In the genomic region with DNA sequence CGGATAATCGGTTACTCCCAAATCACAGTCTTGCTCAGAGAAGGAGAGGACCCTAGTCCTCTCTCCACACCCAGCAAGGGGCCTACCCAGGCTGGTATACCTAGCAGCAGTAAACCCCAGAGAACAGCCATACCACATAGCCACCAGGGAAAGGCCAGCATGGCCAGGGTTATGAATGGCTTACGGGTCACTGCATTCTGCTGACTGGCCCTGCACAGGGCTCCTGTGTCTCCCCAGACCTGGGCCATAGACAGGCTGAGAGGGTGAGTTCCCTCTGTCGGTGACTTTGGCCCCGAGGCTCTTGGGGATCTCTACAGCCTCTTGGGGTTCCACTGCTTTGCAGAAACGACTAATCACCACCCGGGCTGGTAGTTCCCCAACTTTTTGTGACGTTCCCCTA, we compare ENCODE assay signal across 17 mouse cellular contexts. TPM values are rescaled to one million over a fixed set of nuclear protein-coding genes. Genes with fewer than 3 reads are reported as not detected.
DNase-seq lines count a peak whose midpoint lies in the region; ATAC-seq and TF ChIP-seq lines count a peak whose summit lies in the region.
"Had no signal": no experiment of that assay in that cellular context is flagged by ENCODE, and none has a peak within 500 bp of the region (broad histone marks: within the 10 kb centered on the region; RNA-seq: fewer than 3 reads in every experiment).

No protein-coding gene starts in this region.

- no peak overlapping the region for H3K4me2 ChIP-seq in midbrain, embryonic 12.5 days (replicated peaks)
- no peak overlapping the region for H3K4me2 ChIP-seq in midbrain, embryonic 11.5 days
- H3K4me2 ChIP-seq: embryonic facial prominence, embryonic 15.5 days had no signal

- WGBS in midbrain, embryonic 12.5 days, result 72% methylated on average over 8 of the region's 8 CpGs
- WGBS in midbrain, embryonic 11.5 days, result 76% methylated on average over 8 of the region's 8 CpGs
- WGBS in kidney, adult 2 months, result 52% methylated on average over 8 of the region's 8 CpGs

- no peak overlapping the region for H3K4me3 ChIP-seq in midbrain, embryonic 12.5 days
- H3K4me3 ChIP-seq in midbrain, embryonic 11.5 days (ENCODE audit: low read depth, low read length), result no peak overlapping the region
- no peak overlapping the region for H3K4me3 ChIP-seq in kidney, adult 2 months (ENCODE audit: insufficient read depth, low read depth, low read length)
- H3K4me3 ChIP-seq: embryonic facial prominence, embryonic 15.5 days had no signal

- 0 out of 2 replicates have a peak overlapping the region, but pooled peaks have one; percentile 24 for H3K9ac ChIP-seq in midbrain, embryonic 12.5 days (replicated peaks)
- no peak overlapping the region for H3K9ac ChIP-seq in midbrain, embryonic 11.5 days (ENCODE audit: low read length)
- H3K9ac ChIP-seq: embryonic facial prominence, embryonic 15.5 days had no signal

- no peaks in the 10 kb centered on the region for H3K9me3 ChIP-seq in midbrain, embryonic 12.5 days
- no peaks in the 10 kb centered on the region for H3K9me3 ChIP-seq in midbrain, embryonic 11.5 days (ENCODE audit: control insufficient read depth, low read length)
- H3K9me3 ChIP-seq: embryonic facial prominence, embryonic 15.5 days had no signal

- DNase-seq in midbrain, embryonic 11.5 days (ENCODE audit: low spot score, missing footprints), result no peak
- peak; percentile 79 for DNase-seq in kidney, adult 2 months
- DNase-seq in kidney, postnatal 4 days, result peak; percentile 27 to 48
- no peak for DNase-seq in gastrocnemius, adult 18-20 months (ENCODE audit: low spot score)
- DNase-seq: adrenal gland, postnatal 10 days; cerebellum, adult 9-10 months; gastrocnemius, postnatal 14 days; liver; lung, adult 2 months; lung, postnatal 4 days; thymus, postnatal 4 days had no signal

- TF ChIP-seq CTCF in kidney, adult 2 months (conservative IDR thresholded peaks at IDR 0.05; ENCODE audit: insufficient read depth, insufficient read length, low read depth, low read length), result no peak

- no peaks in the 10 kb centered on the region for H3K27me3 ChIP-seq in midbrain, embryonic 12.5 days
- H3K27me3 ChIP-seq in midbrain, embryonic 11.5 days (ENCODE audit: control insufficient read depth, insufficient read depth, low read length), result no peaks in the 10 kb centered on the region
- no peaks in the 10 kb centered on the region for H3K27me3 ChIP-seq in kidney, adult 2 months (replicated peaks; ENCODE audit: control insufficient read depth, insufficient read depth, low read length)
- H3K27me3 ChIP-seq: embryonic facial prominence, embryonic 15.5 days had no signal

- peaks cover 6% of the 10 kb centered on the region; the same call in 1 of the 2 replicates for H3K36me3 ChIP-seq in midbrain, embryonic 12.5 days
- H3K36me3 ChIP-seq in midbrain, embryonic 11.5 days (ENCODE audit: control insufficient read depth, insufficient read depth, low read length), result no peaks in the 10 kb centered on the region; the same call in 1 of the 2 replicates
- H3K36me3 ChIP-seq in kidney, adult 2 months (ENCODE audit: control insufficient read depth, insufficient read depth, low read length), result no peaks in the 10 kb centered on the region
- H3K36me3 ChIP-seq: embryonic facial prominence, embryonic 15.5 days had no signal

- TF ChIP-seq POLR2A in kidney, adult 2 months (IDR thresholded peaks at IDR 0.05; ENCODE audit: low read depth, low read length), result no peak

- no peak for ATAC-seq in midbrain, embryonic 12.5 days (ENCODE audit: low FRiP score, low read depth)
- ATAC-seq in midbrain, embryonic 11.5 days (ENCODE audit: low FRiP score), result no peak
- no peak for ATAC-seq in frontal cortex, adult (ENCODE audit: low TSS enrichment)
- ATAC-seq in CD4-positive, CD25-positive, alpha-beta regulatory T cell, adult 4 months, result no peak
- ATAC-seq: forebrain, embryonic 14.5 days; inflammation-experienced regulatory T-cells, adult 6 months had no signal

- peaks cover 57% of the 10 kb centered on the region for H3K4me1 ChIP-seq in midbrain, embryonic 12.5 days
- H3K4me1 ChIP-seq in midbrain, embryonic 11.5 days (ENCODE audit: control insufficient read depth, insufficient read depth, low read length), result peaks cover 9% of the 10 kb centered on the region
- peaks cover 9% of the 10 kb centered on the region; the same call in 1 of the 2 replicates for H3K4me1 ChIP-seq in kidney, adult 2 months (ENCODE audit: control insufficient read depth, insufficient read depth, low read length)

- 0 out of 2 replicates have a peak overlapping the region, but pooled peaks have one; percentile 63 for H3K27ac ChIP-seq in midbrain, embryonic 12.5 days (replicated peaks)
- H3K27ac ChIP-seq in midbrain, embryonic 11.5 days (ENCODE audit: low read depth, low read length), result no peak overlapping the region
- no peak overlapping the region for H3K27ac ChIP-seq in kidney, adult 2 months (ENCODE audit: insufficient read depth, low read depth, low read length)
- H3K27ac ChIP-seq: embryonic facial prominence, embryonic 15.5 days had no signal

RNA-seq across cellular contexts. Expression of a gene that starts 50.0 kb away (rescaled TPM):
- 30.9 and 35.1 TPM in 2 replicates for polyA plus RNA-seq in midbrain, embryonic 12.5 days (2016; fragmentation: Nextera tagmentation; extraction: Ambion mirVana)
- 13.3 and 15.2 TPM in 2 replicates for polyA plus RNA-seq in midbrain, embryonic 11.5 days (2014; fragmentation: Nextera tagmentation; extraction: Ambion mirVana)
- polyA plus RNA-seq in kidney, adult 2 months (2012; rRNA removed), result 25.2 and 31.5 TPM in 2 replicates
- 10 to 100 TPM; 29.7 to 29.9 TPM for total RNA-seq in gastrocnemius, adult 18-20 months (2021)
- 1 to 10 TPM in 1 of 2 experiments, under 1 TPM in 1; 0.72 to 1.0 TPM for polyA plus RNA-seq in CD4-positive, CD25-positive, alpha-beta regulatory T cell, adult 4 months (2017; shearing (Covaris generic))

RNA-seq across cellular contexts. Expression of a gene that starts 50.1 kb away (rescaled TPM):
- 18.6 and 24.1 TPM in 2 replicates for polyA plus RNA-seq in midbrain, embryonic 12.5 days (2016; fragmentation: Nextera tagmentation; extraction: Ambion mirVana)
- 18.6 and 18.9 TPM in 2 replicates for polyA plus RNA-seq in midbrain, embryonic 11.5 days (2014; fragmentation: Nextera tagmentation; extraction: Ambion mirVana)
- 0.27 and 0.30 TPM in 2 replicates for polyA plus RNA-seq in kidney, adult 2 months (2012; rRNA removed)
- under 1 TPM in 1 of 2 experiments, not detected in 1; 0.26 TPM for total RNA-seq in gastrocnemius, adult 18-20 months (2021)
- polyA plus RNA-seq in CD4-positive, CD25-positive, alpha-beta regulatory T cell, adult 4 months (2017; shearing (Covaris generic)), result 1 to 10 TPM; 2.9 to 3.6 TPM
- total RNA-seq: gastrocnemius, postnatal 14 days had no signal

Comparison
In these comparisons a context has a peak if more than half of its experiments do, and no peak if none do; other contexts are left out.
1. DNase-seq: peak in kidney, adult 2 months (single experiment) and kidney, postnatal 4 days (2 of 2); none in midbrain, embryonic 11.5 days (single experiment) and gastrocnemius, adult 18-20 months (single experiment).